Mouse (Mus musculus): ENCODE measurements at regions not wholly inside any gene's neighbourhood (a gene's known extent, or its start where the extent isn't known, plus 50 kb on each side); places are given as distances from the start of the nearest gene placed in this dataset.

DNA sequence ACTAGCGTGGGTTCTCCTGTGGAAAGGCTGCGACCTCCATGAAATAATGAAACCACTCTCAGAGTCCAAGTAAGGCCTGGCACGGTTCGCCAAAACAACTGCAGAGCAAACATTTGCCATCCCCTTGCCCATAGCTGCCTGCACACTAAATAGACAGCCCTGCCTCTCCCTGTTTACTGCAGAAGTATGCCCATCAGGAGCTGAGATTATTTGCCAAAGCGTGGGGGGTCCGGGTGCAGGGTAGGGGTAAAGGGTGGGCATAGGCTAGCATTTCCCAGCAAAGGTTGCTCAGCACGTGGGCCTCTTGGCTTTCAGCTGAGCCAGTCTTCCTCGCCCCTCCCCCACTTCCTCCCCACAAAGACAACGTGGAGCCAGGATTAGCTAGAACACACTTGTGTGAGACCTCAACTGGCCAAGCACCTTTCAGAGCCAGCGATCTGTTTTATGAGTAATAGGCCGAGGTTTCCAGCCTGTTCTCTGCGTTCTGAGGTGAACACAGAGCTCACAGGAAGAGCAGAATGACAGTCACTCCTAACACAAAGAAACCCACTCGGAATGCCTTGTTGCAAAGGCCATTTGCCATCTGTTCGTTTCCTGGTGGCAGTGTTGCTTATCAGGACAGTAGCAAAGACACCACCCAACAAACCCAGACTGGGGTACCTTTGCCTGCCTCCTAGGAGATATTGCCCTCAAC lies 55.6 kb upstream of the Cep85l start:
- peak; percentile 61 to 71 for DNase-seq (ENCODE audit: low spot score in 2 of 2)

DNA sequence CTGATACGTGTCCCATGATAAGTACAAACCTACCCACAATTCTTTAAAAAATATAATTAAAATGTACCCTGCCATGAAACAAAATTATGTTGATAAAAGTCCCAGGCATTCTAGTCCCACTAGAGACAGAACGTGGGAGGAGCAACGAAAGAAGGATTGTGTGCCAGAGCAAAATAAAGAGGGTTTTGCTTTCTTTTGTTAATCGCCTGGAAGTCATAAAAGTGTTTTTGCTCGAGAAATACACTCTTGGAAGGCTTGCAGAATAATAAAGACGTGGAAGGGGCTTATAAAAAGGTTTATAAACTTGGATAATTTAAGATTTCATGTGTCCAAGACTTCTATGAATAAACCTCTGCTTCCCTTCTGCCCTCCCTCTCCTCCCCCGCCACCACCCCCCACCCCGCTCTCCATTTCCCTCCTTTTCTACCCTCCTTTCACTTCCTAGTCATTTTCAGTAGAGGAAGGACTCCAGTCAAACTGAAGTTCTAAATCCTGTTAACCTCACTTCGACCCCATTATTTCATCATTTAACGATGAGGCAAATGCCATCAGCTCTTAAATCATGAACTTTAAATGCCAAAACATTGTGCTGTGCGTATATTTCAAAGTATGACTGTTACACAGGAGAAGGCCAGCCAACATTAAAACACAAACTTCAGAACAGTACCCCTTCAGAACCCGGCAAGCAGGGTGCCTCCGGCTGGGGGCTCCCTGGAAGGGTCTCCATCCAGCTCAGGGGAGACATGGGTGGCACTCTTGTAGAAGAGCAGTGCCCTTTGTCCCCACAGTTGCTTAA lies 54.8 kb upstream of the Cep85l start:
- peak in 1 of 2 experiments; percentile 6 for DNase-seq (ENCODE audit: low spot score in 2 of 2)

DNA sequence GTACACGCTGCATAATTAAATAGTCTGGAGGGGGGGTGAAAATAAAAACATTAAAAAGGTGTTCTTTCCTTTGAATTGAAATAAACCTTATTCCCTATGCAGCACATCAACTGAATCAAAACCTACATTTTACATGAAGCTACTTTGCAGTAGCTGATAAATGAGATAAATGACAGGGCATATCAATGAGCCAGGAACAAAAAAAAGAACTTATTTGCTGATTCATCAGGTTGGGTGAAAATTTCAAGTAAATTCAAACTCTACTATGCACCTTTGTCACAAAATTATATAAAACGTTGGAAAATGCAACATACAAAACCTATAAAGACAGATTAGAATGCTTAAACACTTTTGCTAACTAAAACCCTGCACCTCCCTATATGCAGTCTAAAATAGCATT lies 53.0 kb upstream of the Cep85l start:
- DNase-seq (ENCODE audit: low spot score in 2 of 2): no peak

DNA sequence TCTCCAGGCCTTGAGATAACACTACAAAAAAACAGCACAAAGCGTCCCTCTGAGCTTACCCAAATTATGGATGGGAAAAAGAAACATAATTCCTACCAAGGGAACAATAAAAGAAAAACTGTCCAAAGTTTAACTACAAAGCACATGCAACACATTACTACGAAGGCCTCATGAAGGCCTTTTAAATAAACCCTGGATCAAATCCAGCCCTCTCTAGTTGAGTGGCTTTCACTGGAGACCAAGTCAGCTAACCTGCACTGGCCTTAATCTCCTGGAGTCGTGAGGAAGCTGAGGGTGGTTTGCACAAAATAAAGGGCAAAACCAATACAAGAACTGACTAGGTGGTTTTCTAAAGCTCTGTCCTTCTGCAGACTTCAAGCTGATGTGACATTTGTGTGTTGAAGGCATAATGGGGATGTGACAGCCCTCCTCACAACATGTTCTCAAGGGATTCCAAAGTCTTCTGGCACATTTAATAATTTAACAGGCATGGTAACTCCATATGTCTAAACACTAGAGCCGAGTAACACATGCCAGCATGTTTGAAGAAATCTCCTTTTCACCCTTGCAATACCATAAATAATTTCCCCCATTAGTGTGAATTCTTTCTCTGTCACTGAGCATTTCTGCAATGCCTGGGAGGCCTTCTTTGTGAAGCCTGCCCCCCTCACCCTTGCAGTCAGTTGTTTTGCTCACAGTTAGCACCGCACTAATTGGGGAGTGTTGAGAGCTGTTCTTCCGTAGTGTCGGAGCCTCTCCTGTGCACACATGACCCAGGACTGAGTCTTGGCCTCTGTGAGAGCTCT lies 50.0 kb upstream of the Cep85l start:
- DNase-seq (ENCODE audit: low spot score in 2 of 2): no peak

All from thymus, postnatal 10 days (tissue).